Mouse (Mus musculus): Measurements from ENCODE around the gene Wdr76. TPM values are rescaled to one million over a fixed set of nuclear protein-coding genes. Genes with fewer than 3 reads are reported as not detected.

Gene Wdr76
- 2.2 and 2.5 TPM in 2 replicates for polyA plus RNA-seq (2015; fragmentation: Nextera tagmentation; extraction: Ambion mirVana)

DNA sequence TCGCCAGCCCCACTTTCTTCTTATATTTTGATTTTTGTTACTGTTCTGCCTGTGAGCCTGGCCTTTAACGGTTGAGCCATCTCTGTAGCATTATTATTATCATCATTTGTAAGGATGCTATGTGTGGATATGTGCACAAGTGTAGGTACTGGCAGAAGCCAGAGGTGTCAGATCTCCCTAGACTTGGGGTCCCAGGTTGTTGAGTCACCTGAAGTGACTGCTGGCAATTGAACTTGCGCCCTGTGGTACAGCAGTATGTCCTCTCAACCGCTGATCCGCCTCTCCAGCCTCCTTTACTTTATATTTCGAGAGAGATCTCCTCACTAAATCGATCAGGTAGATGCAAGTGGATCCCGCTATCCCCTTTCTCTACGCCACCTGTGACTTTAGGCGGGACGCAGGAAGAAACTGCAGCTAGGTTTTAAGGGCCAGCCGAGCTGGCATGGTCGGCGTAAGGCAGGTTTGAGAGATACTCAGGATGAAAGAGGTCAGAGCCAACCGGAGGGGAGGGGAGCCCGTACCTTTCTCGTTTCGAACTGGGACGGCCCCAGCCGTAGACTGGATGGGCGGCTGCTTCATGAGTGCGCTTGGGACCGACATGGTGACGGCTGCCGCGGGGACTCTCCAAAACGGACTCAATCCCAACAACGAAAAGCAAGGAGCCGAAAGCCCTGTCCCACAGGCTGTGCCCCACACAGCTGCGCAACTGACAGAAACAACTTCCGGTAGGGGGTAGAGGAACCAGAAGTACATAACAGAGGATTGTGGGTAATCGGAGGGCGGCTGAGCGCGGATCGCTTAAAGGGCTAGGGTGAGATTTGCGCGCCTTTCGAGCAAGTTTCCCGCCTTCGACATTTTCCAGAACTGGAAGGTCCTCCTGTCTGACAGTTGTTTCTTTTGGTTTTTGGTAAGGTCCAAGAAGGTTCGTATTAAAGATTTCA lies at the start of gene Wdr76, which contains the start of gene Mfap1a:
Gene Wdr76 (plus strand): TSS at position 782 of the 941 bp plus-strand sequence.
Gene Mfap1a (minus strand): TSS at position 724 of the 941 bp plus-strand sequence.

DNA sequence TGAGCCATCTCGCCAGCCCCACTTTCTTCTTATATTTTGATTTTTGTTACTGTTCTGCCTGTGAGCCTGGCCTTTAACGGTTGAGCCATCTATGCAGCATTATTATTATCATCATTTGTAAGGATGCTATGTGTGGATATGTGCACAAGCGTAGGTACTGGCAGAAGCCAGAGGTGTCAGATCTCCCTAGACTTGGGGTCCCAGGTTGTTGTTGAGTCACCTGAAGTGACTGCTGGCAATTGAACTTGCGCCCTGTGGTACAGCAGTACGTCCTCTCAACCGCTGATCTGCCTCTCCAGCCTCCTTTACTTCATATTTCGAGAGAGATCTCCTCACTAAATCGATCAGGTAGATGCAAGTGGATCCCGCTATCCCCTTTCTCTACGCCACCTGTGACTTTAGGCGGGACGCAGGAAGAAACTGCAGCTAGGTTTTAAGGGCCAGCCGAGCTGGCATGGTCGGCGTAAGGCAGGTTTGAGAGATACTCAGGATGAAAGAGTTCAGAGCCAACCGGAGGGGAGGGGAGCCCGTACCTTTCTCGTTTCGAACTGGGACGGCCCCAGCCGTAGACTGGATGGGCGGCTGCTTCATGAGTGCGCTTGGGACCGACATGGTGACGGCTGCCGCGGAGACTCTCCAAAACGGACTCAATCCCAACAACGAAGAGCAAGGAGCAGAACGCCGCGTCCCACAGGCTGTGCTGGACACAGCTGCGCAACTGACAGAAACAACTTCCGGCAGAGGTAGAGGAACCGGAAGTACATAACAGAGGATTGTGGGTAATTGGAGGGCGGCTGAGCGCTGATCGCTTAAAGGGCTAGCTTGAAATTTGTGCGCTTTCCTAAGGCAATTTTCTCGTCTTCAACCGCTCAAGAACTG lies 33.0 kb upstream of the Wdr76 start, which contains the start of gene Mfap1b:
Gene Mfap1b (minus strand): TSS at position 767 of the 879 bp plus-strand sequence.

Other genes with a start within 250 kb of the Wdr76 start
- 68.6 and 73.4 TPM in 2 replicates for gene Trp53bp1, start 235.3 kb upstream of the Wdr76 start, polyA plus RNA-seq (2015; fragmentation: Nextera tagmentation; extraction: Ambion mirVana)
- gene Map1a, start 217.1 kb upstream of the Wdr76 start, polyA plus RNA-seq (2015; fragmentation: Nextera tagmentation; extraction: Ambion mirVana): 99.4 and 99.9 TPM in 2 replicates
- 22.7 and 23.2 TPM in 2 replicates for gene Ppip5k1, start 151.3 kb upstream of the Wdr76 start, polyA plus RNA-seq (2015; fragmentation: Nextera tagmentation; extraction: Ambion mirVana)
- 229 and 236 TPM in 2 replicates for gene Ckmt1, start 149.0 kb upstream of the Wdr76 start, polyA plus RNA-seq (2015; fragmentation: Nextera tagmentation; extraction: Ambion mirVana)
- 0.08 TPM in 1 of 2 replicates, not detected in the other for gene Strc, start 119.6 kb upstream of the Wdr76 start, polyA plus RNA-seq (2015; fragmentation: Nextera tagmentation; extraction: Ambion mirVana)
- 269 and 274 TPM in 2 replicates for gene Pdia3, start 92.9 kb upstream of the Wdr76 start, polyA plus RNA-seq (2015; fragmentation: Nextera tagmentation; extraction: Ambion mirVana)
- gene Catsper2, start 92.9 kb upstream of the Wdr76 start, polyA plus RNA-seq (2015; fragmentation: Nextera tagmentation; extraction: Ambion mirVana): 4.5 and 5.2 TPM in 2 replicates
- 1.2 and 1.6 TPM in 2 replicates for gene Ell3, start 62.4 kb upstream of the Wdr76 start, polyA plus RNA-seq (2015; fragmentation: Nextera tagmentation; extraction: Ambion mirVana)
- gene Serf2, start 57.5 kb upstream of the Wdr76 start, polyA plus RNA-seq (2015; fragmentation: Nextera tagmentation; extraction: Ambion mirVana): 299 and 311 TPM in 2 replicates
- 106 and 122 TPM in 2 replicates for gene Hypk, start 53.4 kb upstream of the Wdr76 start, polyA plus RNA-seq (2015; fragmentation: Nextera tagmentation; extraction: Ambion mirVana)
- gene Serinc4, start 49.9 kb upstream of the Wdr76 start, polyA plus RNA-seq (2015; fragmentation: Nextera tagmentation; extraction: Ambion mirVana): 0.41 and 1.1 TPM in 2 replicates
- gene Mfap1b, start 32.7 kb upstream of the Wdr76 start, polyA plus RNA-seq (2015; fragmentation: Nextera tagmentation; extraction: Ambion mirVana): 50.2 and 50.3 TPM in 2 replicates
- gene Mfap1a, start 58 bp upstream of the Wdr76 start, polyA plus RNA-seq (2015; fragmentation: Nextera tagmentation; extraction: Ambion mirVana): 19.0 and 22.4 TPM in 2 replicates

Measured in neural tube, postnatal 0 days (tissue).